Mouse (Mus musculus): ENCODE measurements at regions not wholly inside any gene's neighbourhood (a gene's known extent, or its start where the extent isn't known, plus 50 kb on each side); places are given as distances from the start of the nearest gene placed in this dataset.

DNA sequence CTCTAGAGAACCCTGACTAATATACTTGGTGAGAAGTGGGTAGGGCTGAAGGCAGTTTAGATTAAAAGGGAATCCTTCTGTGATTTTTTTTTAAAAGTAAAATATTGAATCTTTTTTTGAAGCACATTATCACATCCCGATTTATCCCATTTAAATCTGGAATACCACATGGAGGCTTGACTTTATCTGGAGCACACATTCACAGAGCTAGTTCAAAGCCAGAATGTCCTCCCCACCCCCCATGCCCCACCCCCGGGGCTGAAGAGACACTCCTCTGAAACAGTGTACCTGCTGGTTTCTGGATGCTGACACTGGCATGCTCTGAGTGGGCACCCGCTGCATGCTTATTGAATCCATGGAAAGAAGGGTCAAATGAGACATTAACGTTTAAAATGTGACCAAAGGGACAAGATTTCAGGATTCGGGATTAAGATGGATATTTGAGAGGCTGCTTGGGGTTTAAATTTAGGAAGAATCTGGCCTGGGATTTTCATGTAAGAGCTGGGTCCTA, 382.0 kb upstream of the Slc30a5 start:
- Histone ChIP-seq H3K27ac (replicated peaks) (no peak overlapping the region), H3K4me3 (no peak overlapping the region), H3K9me3 (no peaks in the 10 kb centered on the region), H3K4me2 (no peak overlapping the region), H3K9ac (no peak overlapping the region), H3K4me1 (peaks cover 41% of the 10 kb centered on the region), H3K27me3 (replicated peaks) (no peaks in the 10 kb centered on the region), H3K36me3 (no peaks in the 10 kb centered on the region)
- ATAC-seq (ENCODE audit: extremely low read depth, insufficient number of reproducible peaks, low FRiP score, low TSS enrichment): no peak
- WGBS: 70% methylated on average over 5 of the region's 5 CpGs

DNA sequence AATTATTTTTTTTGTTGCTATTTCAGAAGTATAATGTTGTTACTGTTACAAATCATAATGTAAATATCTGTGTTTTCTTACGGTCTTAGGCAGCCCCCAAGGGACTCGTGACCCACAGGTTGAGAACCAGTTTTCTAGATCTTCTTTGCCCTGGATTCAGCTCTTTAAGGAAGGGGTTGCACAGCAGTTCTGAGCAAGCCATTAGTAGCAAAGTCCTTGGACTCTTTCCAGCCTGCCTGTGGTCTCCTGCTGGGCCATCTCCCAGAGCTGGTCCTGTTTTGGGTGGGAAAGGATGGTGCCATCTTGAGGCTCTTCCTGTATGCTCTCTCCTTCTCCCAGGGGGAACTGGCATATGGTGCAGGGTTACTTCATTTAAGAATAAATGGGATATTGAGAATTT, 380.9 kb upstream of the Slc30a5 start:
- H3K27me3 ChIP-seq (replicated peaks): no peaks in the 10 kb centered on the region
- H3K9me3 ChIP-seq: no peaks in the 10 kb centered on the region
- ATAC-seq (ENCODE audit: extremely low read depth, insufficient number of reproducible peaks, low FRiP score, low TSS enrichment): no peak
- no peak overlapping the region for H3K4me2 ChIP-seq
- no peak overlapping the region for H3K9ac ChIP-seq
- 78% methylated on average over 2 of the region's 2 CpGs for WGBS
- H3K36me3 ChIP-seq: no peaks in the 10 kb centered on the region
- H3K27ac ChIP-seq (replicated peaks): no peak overlapping the region
- H3K4me3 ChIP-seq: no peak overlapping the region
- H3K4me1 ChIP-seq: peaks cover 42% of the 10 kb centered on the region

DNA sequence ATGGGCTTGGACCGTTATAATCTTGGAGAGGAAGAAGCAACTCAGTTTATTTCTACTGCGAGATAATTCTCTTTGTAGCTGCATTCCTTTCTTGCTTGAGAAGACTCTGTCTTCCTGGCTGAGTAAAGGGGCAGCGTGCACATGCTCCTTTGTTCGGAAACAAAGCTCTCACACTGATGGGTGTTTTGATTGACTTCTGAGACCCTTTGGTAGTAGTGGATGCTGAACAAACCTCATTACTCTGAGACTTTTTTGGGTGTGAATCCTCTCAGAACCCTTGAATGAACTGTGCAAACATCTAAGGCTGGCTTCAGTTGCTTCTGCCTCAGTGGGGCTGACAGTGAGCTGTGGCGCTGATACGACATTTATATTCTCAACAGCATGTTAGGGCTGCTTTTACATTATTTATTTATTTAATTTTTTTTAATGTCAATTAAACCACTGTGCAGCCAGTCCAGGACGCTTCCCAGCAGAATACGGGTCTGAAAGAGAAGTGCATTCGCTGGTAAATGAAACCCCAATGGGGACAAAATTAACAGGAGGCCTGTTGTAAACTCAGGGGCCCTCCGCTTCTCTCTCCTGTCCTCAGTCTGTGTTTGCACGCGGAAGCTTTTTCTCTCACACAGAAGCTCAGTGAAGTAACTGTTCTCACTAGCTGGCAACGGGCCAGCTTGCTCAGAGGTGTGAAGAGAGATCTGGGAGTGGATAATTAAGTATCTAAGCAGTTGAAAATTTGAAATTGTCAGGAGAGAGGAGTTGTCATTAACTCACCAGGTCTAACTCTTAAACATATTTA, 380.1 kb upstream of the Slc30a5 start:
- no peak overlapping the region for H3K4me2 ChIP-seq
- H3K36me3 ChIP-seq: no peaks in the 10 kb centered on the region
- no peak overlapping the region for H3K27ac ChIP-seq (replicated peaks)
- peaks cover 42% of the 10 kb centered on the region for H3K4me1 ChIP-seq
- H3K4me3 ChIP-seq: no peak overlapping the region
- no peak overlapping the region for H3K9ac ChIP-seq
- 47% methylated on average over 13 of the region's 13 CpGs for WGBS
- H3K9me3 ChIP-seq: no peaks in the 10 kb centered on the region
- no peaks in the 10 kb centered on the region for H3K27me3 ChIP-seq (replicated peaks)
- no peak for ATAC-seq (ENCODE audit: extremely low read depth, insufficient number of reproducible peaks, low FRiP score, low TSS enrichment)

DNA sequence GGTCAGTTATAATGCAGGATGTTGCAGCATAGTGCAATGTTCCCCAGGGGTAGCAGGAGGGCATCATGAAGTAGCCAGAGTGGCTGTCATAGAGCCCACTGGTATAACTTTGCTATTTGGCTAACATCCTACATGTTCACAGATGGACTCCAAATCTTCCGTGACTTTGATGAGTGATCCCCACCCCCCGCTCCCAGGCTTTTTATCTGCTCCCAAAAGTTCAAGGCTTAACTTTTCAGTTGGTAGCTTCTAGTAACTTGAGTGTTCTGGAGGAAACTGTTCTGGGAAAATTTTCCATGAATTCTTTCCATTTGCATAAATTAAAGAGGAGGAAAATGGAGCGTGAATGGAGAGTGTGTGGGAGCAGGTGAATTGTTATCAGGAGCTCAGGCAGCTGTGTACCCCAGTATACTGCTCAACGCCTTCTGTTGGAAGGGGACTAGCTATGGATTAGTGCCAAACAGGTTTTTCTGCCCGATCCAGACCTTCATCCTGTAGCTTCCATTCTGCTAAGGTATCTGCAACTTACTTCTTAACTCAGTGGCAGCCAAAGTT, 379.2 kb upstream of the Slc30a5 start:
- no peaks in the 10 kb centered on the region for H3K27me3 ChIP-seq (replicated peaks)
- peaks cover 41% of the 10 kb centered on the region for H3K4me1 ChIP-seq
- no peaks in the 10 kb centered on the region for H3K9me3 ChIP-seq
- no peak overlapping the region for H3K27ac ChIP-seq (replicated peaks)
- no peaks in the 10 kb centered on the region for H3K36me3 ChIP-seq
- no peak overlapping the region for H3K4me2 ChIP-seq
- H3K9ac ChIP-seq: no peak overlapping the region
- no peak overlapping the region for H3K4me3 ChIP-seq
- no peak for ATAC-seq (ENCODE audit: extremely low read depth, insufficient number of reproducible peaks, low FRiP score, low TSS enrichment)
- 71% methylated on average over 5 of the region's 5 CpGs for WGBS

DNA sequence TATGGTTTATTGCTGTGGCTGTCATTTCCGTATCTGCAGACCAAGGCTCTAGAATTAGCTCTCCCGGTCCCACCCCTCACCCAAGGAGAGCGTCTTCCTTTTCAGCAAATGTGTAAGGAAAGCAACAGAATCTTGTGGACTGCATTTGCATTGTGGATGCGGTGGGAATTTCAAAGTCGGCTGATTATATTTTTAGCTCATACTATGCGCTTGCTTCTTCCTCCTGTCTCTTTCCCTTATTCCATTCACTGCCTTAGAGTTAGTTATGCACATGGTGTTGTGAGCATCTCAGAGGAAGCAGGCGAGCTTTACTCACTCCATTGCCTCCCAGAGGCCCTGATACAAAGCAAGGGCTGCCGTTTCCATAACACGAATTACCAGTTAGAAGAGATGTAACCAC, 375.6 kb upstream of the Slc30a5 start:
- H3K4me3 ChIP-seq: no peak overlapping the region
- 79% methylated on average over 9 of the region's 9 CpGs for WGBS

DNA sequence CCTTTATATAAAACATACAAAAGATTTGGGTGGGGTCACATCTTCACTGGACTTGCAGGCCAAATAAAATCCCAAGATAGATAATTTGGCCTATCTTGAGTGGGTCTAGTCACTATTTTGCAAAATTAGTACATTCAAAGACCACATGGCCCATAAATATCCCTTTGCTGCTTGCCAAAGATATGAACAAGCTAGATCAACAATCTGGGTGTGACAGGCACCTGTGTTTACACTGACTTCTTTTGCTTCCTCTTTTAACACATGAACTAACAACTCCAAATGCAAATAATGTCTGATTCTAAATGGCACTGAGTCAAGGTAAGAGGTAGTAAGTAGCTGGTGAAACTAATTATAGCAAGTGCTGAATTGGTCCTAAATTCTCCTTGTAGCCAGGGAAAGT, 370.2 kb upstream of the Slc30a5 start:
- Histone ChIP-seq H3K9ac (no peak overlapping the region), H3K4me2 (no peak overlapping the region), H3K36me3 (no peaks in the 10 kb centered on the region), H3K4me1 (no peaks in the 10 kb centered on the region), H3K4me3 (no peak overlapping the region), H3K9me3 (no peaks in the 10 kb centered on the region), H3K27me3 (replicated peaks) (no peaks in the 10 kb centered on the region), H3K27ac (replicated peaks) (no peak overlapping the region)
- ATAC-seq (ENCODE audit: extremely low read depth, insufficient number of reproducible peaks, low FRiP score, low TSS enrichment): no peak

More for the DNA sequence above, 375.6 kb upstream of the Slc30a5 start:
- no peak overlapping the region for H3K9ac ChIP-seq
- H3K4me1 ChIP-seq: peaks cover 20% of the 10 kb centered on the region
- no peak for ATAC-seq (ENCODE audit: extremely low read depth, insufficient number of reproducible peaks, low FRiP score, low TSS enrichment)
- H3K36me3 ChIP-seq: no peaks in the 10 kb centered on the region
- H3K27me3 ChIP-seq (replicated peaks): no peaks in the 10 kb centered on the region
- no peak overlapping the region for H3K27ac ChIP-seq (replicated peaks)
- no peak overlapping the region for H3K4me2 ChIP-seq
- H3K9me3 ChIP-seq: no peaks in the 10 kb centered on the region

DNA sequence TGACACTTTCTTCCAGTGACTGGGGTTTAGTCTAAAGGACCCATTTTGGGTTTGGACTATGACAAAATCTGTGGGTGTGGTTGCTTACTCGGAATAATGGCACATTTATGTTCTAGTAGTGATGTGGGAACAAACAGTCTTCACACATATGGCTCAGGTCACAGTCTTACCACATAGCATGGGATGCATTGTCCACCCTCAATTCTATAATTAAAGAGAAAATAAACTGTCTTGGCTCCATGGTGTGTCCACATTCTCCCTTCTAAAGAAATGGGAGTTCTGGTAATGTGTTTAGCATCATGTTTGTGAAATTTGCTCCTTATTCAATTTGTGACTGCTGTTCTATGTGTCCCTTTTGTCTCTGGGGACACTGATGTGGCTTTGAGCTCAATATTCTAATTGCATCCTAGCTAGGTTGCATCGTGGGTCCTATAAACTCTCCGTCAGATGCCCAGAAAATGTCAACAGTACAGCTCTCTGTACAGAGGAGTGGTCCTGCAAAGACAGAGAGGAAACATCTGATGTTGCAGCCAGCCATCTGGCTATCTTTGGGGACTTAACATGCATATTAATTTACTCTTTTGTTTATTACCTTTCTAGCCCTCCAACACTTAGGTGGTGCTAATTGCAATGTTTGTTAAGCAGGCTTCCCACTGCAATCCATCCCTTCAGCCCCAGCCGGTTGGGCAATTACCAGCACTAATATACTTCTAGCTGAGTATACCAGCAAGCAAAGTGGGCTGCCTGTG, 369.5 kb upstream of the Slc30a5 start:
- 67% methylated on average over 4 of the region's 4 CpGs for WGBS
- Histone ChIP-seq H3K27ac (replicated peaks) (no peak overlapping the region), H3K4me1 (no peaks in the 10 kb centered on the region), H3K27me3 (replicated peaks) (no peaks in the 10 kb centered on the region), H3K36me3 (no peaks in the 10 kb centered on the region), H3K9ac (no peak overlapping the region), H3K4me3 (no peak overlapping the region), H3K4me2 (no peak overlapping the region), H3K9me3 (no peaks in the 10 kb centered on the region)
- no peak for ATAC-seq (ENCODE audit: extremely low read depth, insufficient number of reproducible peaks, low FRiP score, low TSS enrichment)

DNA sequence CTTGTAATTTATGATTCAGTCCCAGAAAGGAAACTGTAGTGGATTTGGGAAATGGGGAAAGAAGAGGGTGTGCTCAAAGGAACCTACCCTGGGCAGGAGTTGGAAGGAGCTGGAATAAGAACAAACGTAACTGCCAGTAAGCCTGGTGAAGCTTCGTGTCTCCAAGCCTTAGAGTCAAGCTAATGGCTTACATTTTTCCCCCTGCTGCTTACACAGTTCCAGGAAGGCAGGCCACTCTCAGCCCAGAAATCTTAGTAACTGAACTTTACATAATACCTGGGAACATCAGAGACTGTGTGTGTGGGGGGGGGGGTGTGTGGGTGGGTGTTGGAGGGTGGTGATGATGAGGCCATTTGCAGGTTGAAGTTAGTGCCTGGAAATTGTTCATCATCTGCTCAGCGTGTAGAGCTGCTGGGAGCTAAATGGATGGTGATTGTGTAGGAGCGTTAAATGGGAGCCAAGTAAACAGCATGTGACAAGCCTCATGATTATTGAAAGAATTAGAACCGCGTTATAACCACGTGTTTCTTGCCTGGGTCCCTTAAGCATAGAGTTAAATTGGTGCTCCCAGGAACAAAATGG, 357.1 kb upstream of the Slc30a5 start:
- H3K4me1 ChIP-seq: no peaks in the 10 kb centered on the region
- H3K9ac ChIP-seq: no peak overlapping the region
- H3K4me2 ChIP-seq: no peak overlapping the region
- 80% methylated on average over 7 of the region's 7 CpGs for WGBS
- H3K4me3 ChIP-seq: no peak overlapping the region
- no peak for ATAC-seq (ENCODE audit: extremely low read depth, insufficient number of reproducible peaks, low FRiP score, low TSS enrichment)
- H3K9me3 ChIP-seq: no peaks in the 10 kb centered on the region
- no peaks in the 10 kb centered on the region for H3K27me3 ChIP-seq (replicated peaks)
- no peak overlapping the region for H3K27ac ChIP-seq (replicated peaks)
- H3K36me3 ChIP-seq: no peaks in the 10 kb centered on the region

DNA sequence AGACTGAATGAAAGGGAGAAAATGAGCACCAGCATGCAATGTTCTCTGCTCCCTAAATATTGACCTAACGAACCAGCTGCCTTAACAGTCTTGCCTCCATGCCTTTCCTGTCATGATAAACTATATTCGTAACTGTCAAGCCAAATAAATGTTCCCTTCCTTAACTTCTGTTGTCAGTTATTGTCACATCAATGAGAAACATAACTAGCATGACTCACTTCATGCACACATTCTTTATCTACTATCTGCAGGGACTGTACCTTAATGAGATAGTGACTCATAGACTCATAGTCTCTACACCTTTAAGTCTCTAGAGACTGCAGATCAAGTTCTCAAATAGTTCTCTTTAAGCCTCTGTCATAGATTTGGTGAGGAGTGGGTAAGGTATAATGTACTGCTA, 349.2 kb upstream of the Slc30a5 start:
- Histone ChIP-seq H3K9ac (no peak overlapping the region), H3K27ac (replicated peaks) (no peak overlapping the region), H3K36me3 (no peaks in the 10 kb centered on the region), H3K27me3 (replicated peaks) (no peaks in the 10 kb centered on the region), H3K4me2 (no peak overlapping the region), H3K4me3 (no peak overlapping the region), H3K9me3 (no peaks in the 10 kb centered on the region), H3K4me1 (no peaks in the 10 kb centered on the region)
- no peak for ATAC-seq (ENCODE audit: extremely low read depth, insufficient number of reproducible peaks, low FRiP score, low TSS enrichment)
- 70% methylated on average over 2 of the region's 2 CpGs for WGBS

DNA sequence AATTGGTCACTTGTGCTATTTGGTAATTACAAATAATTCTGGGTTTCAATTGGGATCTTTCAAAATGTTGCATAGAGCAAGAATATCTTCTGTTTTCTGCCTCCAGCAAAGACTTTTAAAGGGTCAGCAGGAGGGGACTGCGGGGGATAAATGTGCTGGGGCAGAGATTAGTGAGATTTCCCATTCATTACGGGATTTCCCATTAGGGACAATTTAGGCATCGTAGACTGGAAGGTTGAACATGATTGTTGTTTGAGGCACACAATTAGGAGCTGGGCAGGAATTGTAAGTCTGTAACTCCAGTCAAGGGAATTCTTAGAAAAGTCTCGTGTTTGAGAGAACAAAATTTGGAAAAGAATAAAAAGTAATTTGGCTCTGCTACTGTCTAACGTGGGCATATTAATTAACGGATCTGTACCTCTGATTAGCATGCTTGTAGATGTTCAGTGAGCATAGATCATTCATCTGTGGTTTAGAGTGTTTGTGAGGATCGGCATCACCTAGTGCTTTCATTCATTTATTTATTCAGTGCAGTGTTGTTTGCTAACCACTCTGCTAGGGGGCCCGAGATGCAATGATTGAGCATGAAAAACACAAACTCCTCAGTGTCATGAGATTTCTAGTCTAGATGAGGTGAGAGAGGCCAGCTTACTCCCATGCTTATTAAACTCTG, 341.9 kb upstream of the Slc30a5 start:
- H3K4me1 ChIP-seq: no peaks in the 10 kb centered on the region
- WGBS: 76% methylated on average over 8 of the region's 8 CpGs
- no peak overlapping the region for H3K4me2 ChIP-seq
- no peaks in the 10 kb centered on the region for H3K9me3 ChIP-seq
- no peak overlapping the region for H3K9ac ChIP-seq
- no peak overlapping the region for H3K4me3 ChIP-seq
- no peaks in the 10 kb centered on the region for H3K36me3 ChIP-seq
- ATAC-seq (ENCODE audit: extremely low read depth, insufficient number of reproducible peaks, low FRiP score, low TSS enrichment): no peak
- no peak overlapping the region for H3K27ac ChIP-seq (replicated peaks)
- no peaks in the 10 kb centered on the region for H3K27me3 ChIP-seq (replicated peaks)

DNA sequence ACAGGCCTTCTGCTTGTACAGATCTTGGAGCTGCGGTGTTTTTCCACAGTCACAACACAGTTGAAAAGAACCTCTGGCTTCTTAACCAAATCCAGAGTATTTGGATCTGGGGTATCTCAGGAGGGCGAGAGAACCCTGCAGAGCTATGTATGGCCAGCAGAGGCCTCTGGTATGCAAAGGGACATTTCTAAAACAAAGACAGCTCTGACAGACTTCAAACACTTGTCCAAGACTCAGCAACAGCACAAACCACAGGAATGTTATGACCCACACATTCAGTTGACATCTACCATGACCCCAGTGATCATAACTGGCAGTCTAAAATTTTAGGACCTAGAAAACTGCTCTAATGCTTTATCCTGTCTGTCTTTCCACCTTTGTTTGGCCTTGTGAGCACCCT, 328.5 kb upstream of the Slc30a5 start:
- Histone ChIP-seq H3K4me1 (no peaks in the 10 kb centered on the region), H3K27ac (replicated peaks) (no peak overlapping the region), H3K4me3 (no peak overlapping the region), H3K36me3 (no peaks in the 10 kb centered on the region), H3K4me2 (no peak overlapping the region), H3K27me3 (replicated peaks) (no peaks in the 10 kb centered on the region), H3K9ac (no peak overlapping the region), H3K9me3 (no peaks in the 10 kb centered on the region)
- WGBS: 48% methylated on average over 2 of the region's 2 CpGs
- ATAC-seq (ENCODE audit: extremely low read depth, insufficient number of reproducible peaks, low FRiP score, low TSS enrichment): no peak
